Comparison of ENCODE assay signal across 11 mouse cellular contexts in genomic region chr11:18924583-18925334, GRCm38 (mm10).
DNase-seq lines count a peak whose midpoint lies in the region; ATAC-seq and TF ChIP-seq lines count a peak whose summit lies in the region.
"Had no signal": no experiment of that assay in that cellular context is flagged by ENCODE, and none has a peak within 500 bp of the region (broad histone marks: within the 10 kb centered on the region; RNA-seq: fewer than 3 reads in every experiment).

No protein-coding gene starts in this region.

- H3K36me3 ChIP-seq in liver, embryonic 16.5 days (ENCODE audit: control insufficient read depth, insufficient read depth): no peaks in the 10 kb centered on the region
- peaks cover 5% of the 10 kb centered on the region; the same call in 1 of the 2 replicates for H3K36me3 ChIP-seq in stomach, embryonic 16.5 days (ENCODE audit: control insufficient read depth, insufficient read depth, low read length)
- H3K36me3 ChIP-seq in forebrain, embryonic 14.5 days (ENCODE audit: control insufficient read depth, insufficient read depth, low read length): no peaks in the 10 kb centered on the region
- H3K36me3 ChIP-seq: liver, embryonic 15.5 days had no signal

- DNase-seq in lung, postnatal 36 days: peak; percentile 26
- DNase-seq in lung, postnatal 4 days: no peak
- DNase-seq in forebrain, embryonic 14.5 days (ENCODE audit: low spot score): no peak
- DNase-seq in spleen, adult 12 weeks (ENCODE audit: low spot score): no peak
- DNase-seq: kidney, adult 9 months; layer of hippocampus, postnatal 36 days; midbrain, embryonic 14.5 days had no signal

- no peak overlapping the region for H3K9ac ChIP-seq in liver, embryonic 16.5 days (ENCODE audit: low read depth, low read length)
- H3K9ac ChIP-seq in stomach, embryonic 16.5 days (ENCODE audit: low read length): no peak overlapping the region
- H3K9ac ChIP-seq in forebrain, embryonic 14.5 days (ENCODE audit: low read length): no peak overlapping the region
- H3K9ac ChIP-seq: liver, embryonic 15.5 days had no signal

- 5% methylated on average over 2 of the region's 2 CpGs for WGBS in bone marrow, adult 2 months
- WGBS in liver, embryonic 16.5 days (ENCODE audit: insufficient replicate concordance): 17% methylated on average over 2 of the region's 2 CpGs
- WGBS in stomach, embryonic 16.5 days: 70% methylated on average over 2 of the region's 2 CpGs
- 88% methylated on average over 2 of the region's 2 CpGs for WGBS in forebrain, embryonic 14.5 days

- no peak for TF ChIP-seq CTCF in bone marrow, adult 2 months (IDR thresholded peaks at IDR 0.05; ENCODE audit: control insufficient read depth, insufficient read depth, low read length)

- no peaks in the 10 kb centered on the region for H3K27me3 ChIP-seq in liver, embryonic 16.5 days (ENCODE audit: control insufficient read depth, insufficient read depth, low read depth, low read length)
- H3K27me3 ChIP-seq in stomach, embryonic 16.5 days (ENCODE audit: control insufficient read depth, insufficient read depth, low read length): no peaks in the 10 kb centered on the region
- no peaks in the 10 kb centered on the region for H3K27me3 ChIP-seq in forebrain, embryonic 14.5 days (replicated peaks; ENCODE audit: control insufficient read depth, insufficient read depth, low read length)
- H3K27me3 ChIP-seq: liver, embryonic 15.5 days had no signal

- H3K4me3 ChIP-seq in bone marrow, adult 2 months (replicated peaks; ENCODE audit: control insufficient read depth, low read depth, low read length): no peak overlapping the region
- no peak overlapping the region for H3K4me3 ChIP-seq in liver, embryonic 16.5 days (ENCODE audit: low read depth, low read length)
- H3K4me3 ChIP-seq in stomach, embryonic 16.5 days (replicated peaks; ENCODE audit: low read length): no peak overlapping the region
- H3K4me3 ChIP-seq in forebrain, embryonic 14.5 days (ENCODE audit: low read depth, low read length): no peak overlapping the region
- H3K4me3 ChIP-seq: liver, embryonic 15.5 days had no signal

- peaks cover 2% of the 10 kb centered on the region; the same call in 1 of the 2 replicates for H3K4me1 ChIP-seq in bone marrow, adult 2 months (ENCODE audit: control insufficient read depth, insufficient read depth, low read length)
- no peaks in the 10 kb centered on the region; the same call in 1 of the 2 replicates for H3K4me1 ChIP-seq in liver, embryonic 16.5 days (ENCODE audit: control insufficient read depth, low read depth, low read length)
- H3K4me1 ChIP-seq in stomach, embryonic 16.5 days (ENCODE audit: control insufficient read depth, insufficient read depth, low read length): peaks cover 22% of the 10 kb centered on the region
- H3K4me1 ChIP-seq in forebrain, embryonic 14.5 days (ENCODE audit: control insufficient read depth, insufficient read depth, low read length): peaks cover under 1% of the 10 kb centered on the region

- H3K4me2 ChIP-seq in liver, embryonic 16.5 days (ENCODE audit: low read depth, low read length): no peak overlapping the region
- H3K4me2 ChIP-seq in stomach, embryonic 16.5 days (ENCODE audit: low read depth, low read length): no peak overlapping the region
- H3K4me2 ChIP-seq in forebrain, embryonic 14.5 days (ENCODE audit: low read length): no peak overlapping the region
- H3K4me2 ChIP-seq: liver, embryonic 15.5 days had no signal

- H3K27ac ChIP-seq in bone marrow, adult 2 months (ENCODE audit: control insufficient read depth, insufficient read depth, low read depth, low read length, poor library complexity): peak overlapping the region; percentile 36; the same call in 1 of the 2 replicates
- no peak overlapping the region for H3K27ac ChIP-seq in liver, embryonic 16.5 days (ENCODE audit: low read length)
- H3K27ac ChIP-seq in stomach, embryonic 16.5 days (ENCODE audit: low read length): peak overlapping the region; percentile 25; the same call in 1 of the 2 replicates
- no peak overlapping the region for H3K27ac ChIP-seq in forebrain, embryonic 14.5 days (ENCODE audit: low read depth, low read length)
- H3K27ac ChIP-seq: liver, embryonic 15.5 days had no signal

- peak; percentile 63 for ATAC-seq in liver, embryonic 16.5 days (ENCODE audit: low read depth)
- ATAC-seq in stomach, embryonic 16.5 days (ENCODE audit: insufficient read depth, low FRiP score): no peak
- no peak for ATAC-seq in forebrain, embryonic 14.5 days

- H3K9me3 ChIP-seq in liver, embryonic 16.5 days (replicated peaks; ENCODE audit: control insufficient read depth, low read length): no peaks in the 10 kb centered on the region
- no peaks in the 10 kb centered on the region for H3K9me3 ChIP-seq in stomach, embryonic 16.5 days (replicated peaks; ENCODE audit: control insufficient read depth, low read length)
- no peaks in the 10 kb centered on the region for H3K9me3 ChIP-seq in forebrain, embryonic 14.5 days (replicated peaks; ENCODE audit: control insufficient read depth, low read length)
- H3K9me3 ChIP-seq: liver, embryonic 15.5 days had no signal

- no peak for TF ChIP-seq POLR2A in bone marrow, adult 2 months (IDR thresholded peaks at IDR 0.05; ENCODE audit: borderline replicate concordance, control insufficient read depth, low read depth, low read length)

Comparison
In these comparisons a context has a peak if more than half of its experiments do, and no peak if none do; other contexts are left out.
1. H3K27ac ChIP-seq: peak in bone marrow, adult 2 months (single experiment) and stomach, embryonic 16.5 days (single experiment); none in liver, embryonic 16.5 days (single experiment) and forebrain, embryonic 14.5 days (single experiment).